Mouse (Mus musculus): ENCODE results near the gene Inmt.
"Not testable (repeated sequence)": the region's sequence is repeated elsewhere in the genome, so short reads cannot be mapped to it uniquely, and the experiment has no call there.

Gene Inmt

GRCm38 (mm10) chr6:55174741-55175181 is at the start of gene Inmt:
Gene Inmt, minus strand, starts transcription at chr6:55175043.
- DNase-seq (ENCODE audit: low spot score), result no peak

- DNase-seq (ENCODE audit: low spot score), result no peak
Observed at GRCm38 (mm10) chr6:55223986-55224385, 49.1 kb upstream of the Inmt start.

DNA sequence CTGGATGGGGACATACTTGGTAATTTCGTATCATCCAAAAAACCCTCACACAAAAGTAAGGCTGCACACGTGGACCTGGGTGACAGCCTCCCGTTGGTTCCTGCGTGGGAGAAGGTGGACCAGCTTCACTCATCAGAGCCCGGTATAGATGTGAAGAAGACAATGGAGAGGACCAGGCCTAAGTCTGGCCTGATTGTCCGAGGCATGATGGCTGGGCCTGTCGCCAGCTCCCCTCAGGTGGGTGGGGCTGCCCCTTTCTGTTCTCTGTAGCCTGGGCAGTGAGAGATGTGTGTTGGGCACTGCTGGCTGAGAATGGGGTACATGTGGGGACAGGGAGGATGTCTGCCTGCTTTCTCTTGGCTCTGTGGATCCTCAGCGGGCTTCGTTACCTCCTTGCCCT is 43.4 kb upstream of the Inmt start:
- no peak for DNase-seq (ENCODE audit: low spot score)

- peak; percentile 86 for DNase-seq (ENCODE audit: low spot score)
Observed at GRCm38 (mm10) chr6:55214541-55214940, 39.7 kb upstream of the Inmt start.

DNA sequence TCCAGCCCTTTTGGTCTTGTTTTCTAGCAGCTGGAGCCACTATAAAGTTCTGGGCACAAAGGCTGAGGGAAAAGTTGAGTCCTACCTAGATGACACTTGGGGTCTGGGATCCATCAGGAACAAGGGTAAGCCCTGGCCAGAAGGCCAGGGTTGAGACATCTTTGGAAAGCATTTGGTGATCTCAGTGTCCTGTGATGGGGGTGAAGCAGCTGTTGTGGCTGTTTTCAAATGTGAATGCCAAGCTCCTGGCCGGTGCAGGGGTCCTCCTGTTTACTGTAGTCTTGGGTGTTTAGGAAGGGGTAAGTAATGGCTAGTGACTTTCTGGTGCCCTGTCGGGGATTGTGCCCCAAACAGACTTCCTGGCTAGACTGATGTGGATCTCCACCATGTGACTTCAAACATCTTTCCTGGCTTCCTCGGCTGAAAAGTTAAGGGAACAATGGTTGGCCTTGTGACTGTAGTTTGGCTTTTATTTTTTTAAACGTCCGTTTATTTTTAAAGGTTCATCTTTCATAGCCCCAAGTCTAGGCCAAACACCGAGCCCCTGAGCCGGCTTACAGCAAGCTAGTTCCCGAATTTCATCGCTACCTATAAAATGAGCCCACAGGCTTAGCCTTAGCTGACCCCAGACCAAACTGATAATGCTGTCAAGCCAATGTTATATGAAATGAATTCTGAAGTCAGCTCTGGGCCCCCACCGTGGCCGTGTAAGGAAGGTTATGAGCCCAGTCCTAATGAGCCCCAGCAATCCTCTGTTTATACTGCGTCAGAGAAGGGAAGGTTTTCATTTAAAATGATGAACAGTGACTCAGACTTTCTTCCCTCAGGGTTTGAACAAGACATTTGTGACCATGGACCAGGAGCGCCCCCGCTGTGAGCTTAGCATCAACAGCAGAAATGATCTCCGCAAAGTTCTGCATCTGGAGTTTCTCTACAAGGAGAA is 35.9 kb upstream of the Inmt start:
- DNase-seq (ENCODE audit: low spot score), result no peak

- DNase-seq (ENCODE audit: low spot score), result no peak
Observed at GRCm38 (mm10) chr6:55207786-55208185, 32.9 kb upstream of the Inmt start.

GRCm38 (mm10) chr6:55203931-55204330 is 29.1 kb upstream of the Inmt start:
- DNase-seq (ENCODE audit: low spot score), result no peak

DNA sequence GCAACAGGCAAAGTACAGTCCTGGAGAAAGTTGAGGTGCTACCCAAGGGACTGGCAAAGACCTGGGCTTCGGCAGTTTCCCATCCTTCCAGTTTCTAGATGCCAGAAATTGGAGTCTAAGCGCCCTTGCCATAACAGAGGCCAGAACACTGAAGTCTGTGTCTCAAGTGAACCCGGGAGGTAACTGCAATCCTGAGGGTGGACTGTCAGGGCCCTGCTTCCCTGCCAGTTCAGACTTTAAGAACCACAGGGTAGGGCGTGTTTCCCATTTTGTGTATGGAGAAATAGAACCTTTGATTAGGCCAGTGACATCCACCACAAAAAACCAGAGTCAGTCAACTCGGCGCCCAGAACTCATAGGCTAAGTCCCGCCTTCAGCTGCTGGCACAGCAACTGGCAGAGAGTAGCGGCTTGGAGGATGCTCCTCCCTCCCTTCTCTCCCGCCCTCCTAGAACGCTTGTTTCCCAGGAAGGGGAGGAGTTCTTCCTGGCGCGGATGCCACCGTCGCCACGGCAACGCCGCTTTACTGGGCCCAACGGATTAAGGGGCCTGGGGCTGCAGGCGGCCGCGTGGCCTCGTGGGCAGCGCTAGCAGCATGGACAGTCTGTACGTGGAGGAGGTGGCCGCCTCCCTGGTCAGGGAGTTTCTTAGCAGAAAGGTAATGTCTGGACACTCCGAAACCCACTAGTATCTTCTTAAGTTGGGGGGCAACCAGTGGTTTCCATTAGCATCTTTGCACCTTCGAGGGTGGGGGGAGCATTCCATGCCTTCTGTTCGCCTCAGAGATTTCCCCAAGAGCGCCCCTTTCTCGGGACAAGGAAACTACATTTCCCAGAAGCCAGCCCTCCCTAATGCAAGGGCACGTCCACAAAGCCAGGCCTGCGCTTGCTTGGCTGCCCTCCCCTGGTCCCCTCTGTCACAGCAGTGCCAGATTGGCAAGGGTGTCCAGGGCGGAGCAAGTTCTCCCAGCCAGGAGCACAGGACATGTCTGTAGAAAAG is 28.4 kb upstream of the Inmt start, which contains the start of gene Mindy4:
TSS of gene Mindy4 (plus strand) at position 471 of the 998 bp plus-strand sequence.
- DNase-seq (ENCODE audit: low spot score), result peak; percentile 98

DNA sequence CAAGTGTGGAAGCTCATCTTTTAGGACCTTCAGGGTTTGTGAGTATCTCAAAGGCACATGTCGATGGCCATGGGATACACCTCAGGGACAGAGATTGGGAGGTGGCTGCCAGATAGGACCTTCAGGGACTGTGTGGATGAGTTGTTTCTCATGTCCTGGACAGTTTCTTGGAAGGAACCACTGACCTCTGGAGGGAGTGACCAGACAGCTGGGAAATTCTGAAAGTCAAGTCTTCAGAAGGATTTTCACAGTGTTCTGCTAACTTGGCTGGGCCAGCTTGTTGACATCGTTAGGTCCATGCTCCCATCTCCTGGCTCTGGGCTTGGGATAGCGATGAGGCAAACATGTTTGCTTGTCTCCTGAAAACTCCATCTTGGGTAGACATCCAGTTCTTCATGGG is 24.2 kb upstream of the Inmt start:
- DNase-seq (ENCODE audit: low spot score), result peak; percentile 55

DNA sequence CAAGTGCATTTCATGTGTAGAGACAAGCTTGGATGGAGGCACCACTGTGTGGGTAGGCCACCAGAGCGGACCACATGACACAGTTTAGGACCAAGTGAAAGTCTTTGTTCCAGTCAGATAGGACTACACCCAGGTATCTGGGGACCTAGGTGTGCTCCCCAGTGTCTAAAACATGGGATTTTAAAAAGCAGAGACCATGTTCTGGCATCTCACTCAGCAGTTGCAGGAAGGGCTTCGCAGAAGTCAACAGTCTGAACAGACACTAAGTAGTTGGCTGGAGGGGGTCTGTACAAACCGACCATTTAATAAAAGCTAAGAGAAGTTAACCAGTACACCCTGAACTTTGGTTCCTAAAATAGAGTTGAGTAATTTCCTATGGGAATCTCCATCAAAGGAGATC is 18.3 kb upstream of the Inmt start:
- no peak for DNase-seq (ENCODE audit: low spot score)

GRCm38 (mm10) chr6:55191537-55191936 is 16.7 kb upstream of the Inmt start:
- DNase-seq (ENCODE audit: low spot score), result no peak

DNA sequence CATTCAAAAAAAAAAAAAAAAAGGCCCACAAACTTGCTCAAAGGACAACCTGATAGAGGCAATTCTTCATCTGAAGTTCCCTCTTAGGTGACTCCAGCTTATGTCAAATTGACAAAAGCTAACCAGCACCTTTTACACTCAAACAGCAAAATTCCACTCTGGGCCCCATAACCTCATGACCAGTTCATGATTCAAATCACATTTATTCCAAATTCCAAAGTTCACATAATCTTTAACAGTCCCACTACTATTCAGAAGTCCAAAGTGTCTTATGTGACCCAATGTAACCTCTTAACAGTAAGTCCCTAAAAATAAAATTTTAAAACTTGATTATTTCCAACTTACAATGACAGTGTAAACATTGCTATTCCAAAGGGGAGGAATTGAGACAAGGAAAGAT is 14.6 kb upstream of the Inmt start:
- no peak for DNase-seq (ENCODE audit: low spot score)

- DNase-seq (ENCODE audit: low spot score), result not testable (repeated sequence)
Observed at GRCm38 (mm10) chr6:55187827-55188226, 13.0 kb upstream of the Inmt start.

DNA sequence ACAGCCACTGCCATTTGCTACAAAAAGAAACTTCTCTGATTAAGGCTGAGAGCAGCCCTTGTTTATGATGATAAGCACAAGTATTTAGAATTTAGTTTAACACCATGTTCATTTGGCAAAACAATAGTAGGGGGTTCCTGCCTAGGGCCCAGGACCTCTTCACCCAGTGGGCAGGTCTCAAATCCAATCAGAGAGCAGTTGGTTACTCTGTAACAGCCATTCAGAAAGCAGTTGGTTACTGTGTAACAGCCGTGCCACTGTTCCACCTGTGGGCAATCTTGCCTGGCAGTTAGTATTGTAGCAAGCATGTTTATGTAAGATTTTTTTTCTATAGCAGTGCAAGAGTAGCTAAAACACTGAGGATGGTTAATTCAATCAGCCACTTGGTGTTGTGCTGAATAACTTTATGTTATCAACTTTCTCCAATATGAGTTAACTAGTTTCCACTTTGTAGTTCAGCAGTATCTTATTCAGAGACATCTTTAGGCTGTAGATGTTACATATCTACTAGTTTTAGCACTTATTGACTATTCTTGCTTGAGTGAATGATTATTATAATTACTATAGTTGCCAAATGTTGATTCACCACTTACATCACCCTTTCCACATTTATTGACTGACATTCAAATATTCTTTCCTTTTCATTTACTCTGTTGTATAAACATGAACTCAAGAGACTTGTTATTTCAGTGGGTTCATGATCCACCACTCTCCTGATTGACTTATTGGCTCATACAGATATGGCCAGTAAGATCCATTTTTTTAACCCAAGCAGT is 8.0 kb upstream of the Inmt start:
- DNase-seq (ENCODE audit: low spot score), result no peak

DNA sequence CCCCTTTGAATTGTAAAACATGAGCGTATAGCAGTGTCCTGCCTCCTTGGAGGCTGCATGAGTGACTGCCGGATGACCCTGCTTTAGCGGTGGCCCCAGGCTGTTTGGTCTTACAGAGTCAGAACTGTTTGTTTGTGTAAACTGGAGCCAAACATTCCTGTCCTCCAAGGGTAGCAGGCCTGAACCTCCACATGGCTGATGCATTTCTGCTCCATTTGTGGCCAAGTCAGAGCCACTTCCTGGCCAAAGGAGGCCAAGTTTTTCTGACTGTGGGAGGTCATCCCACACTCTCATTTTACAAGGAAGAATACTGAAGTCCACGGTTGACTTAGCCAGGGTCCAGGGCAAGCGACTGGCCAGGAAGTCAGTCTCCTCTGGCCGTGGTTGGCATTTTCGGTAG is 4.7 kb upstream of the Inmt start:
- peak; percentile 61 for DNase-seq (ENCODE audit: low spot score)

- DNase-seq (ENCODE audit: low spot score), result no peak
Observed at GRCm38 (mm10) chr6:55177060-55177732, 2.4 kb upstream of the Inmt start.

DNA sequence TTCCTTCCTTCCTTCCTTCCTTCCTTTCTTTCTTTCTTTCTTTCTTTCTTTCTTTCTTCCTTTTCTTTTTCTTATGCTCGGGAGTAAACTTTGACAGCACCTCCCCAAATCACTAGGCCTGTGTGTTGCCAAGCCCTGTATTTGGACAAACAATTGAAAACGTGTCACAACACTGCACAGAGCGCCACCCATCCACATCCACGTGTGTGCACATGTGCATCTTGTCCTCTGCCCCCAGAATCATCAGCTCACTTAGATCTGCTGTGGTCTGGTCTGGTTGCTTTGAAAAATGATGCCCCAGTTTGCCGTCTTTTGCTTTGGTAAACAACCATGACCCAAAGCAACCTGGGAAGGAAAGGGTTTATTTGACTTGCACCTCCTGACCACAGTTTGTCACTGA is 1.0 kb upstream of the Inmt start:
- no peak for DNase-seq (ENCODE audit: low spot score)

- DNase-seq (ENCODE audit: low spot score), result no peak
Observed at GRCm38 (mm10) chr6:55175456-55175855, 613 bp upstream of the Inmt start.

- DNase-seq (ENCODE audit: low spot score), result no peak
Observed at GRCm38 (mm10) chr6:55173941-55174349, 898 bp downstream of the Inmt start.

DNA sequence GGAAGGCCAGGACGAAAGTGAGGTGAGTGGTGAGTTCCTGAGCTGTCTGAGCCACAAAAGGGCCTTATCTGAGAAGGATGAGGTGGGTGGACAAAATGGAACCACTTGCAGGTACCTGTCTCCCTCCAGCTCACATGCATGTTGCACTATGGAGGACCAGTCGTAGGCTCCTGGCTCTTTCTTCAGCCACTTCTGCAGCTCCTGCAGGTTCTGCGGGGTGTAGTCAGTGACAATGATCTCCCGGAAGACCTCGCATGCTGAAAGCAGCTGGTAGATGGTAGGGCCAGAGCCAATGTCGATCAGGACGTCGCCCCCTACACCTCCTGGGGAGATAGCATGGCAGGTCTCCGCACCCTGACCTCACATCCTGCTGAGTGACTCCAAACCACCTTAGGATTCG is 1.7 kb downstream of the Inmt start:
- no peak for DNase-seq (ENCODE audit: low spot score)

- DNase-seq (ENCODE audit: low spot score), result no peak
Observed at GRCm38 (mm10) chr6:55171638-55172037, 3.2 kb downstream of the Inmt start.
